Mouse (Mus musculus) CH12.LX (cell line): ENCODE results near the gene Celf2. TPM values are rescaled to one million over a fixed set of nuclear protein-coding genes. Genes with fewer than 3 reads are reported as not detected.

Experiments
- DNase-seq: peaks from one replicate; pipeline ENCODE4 v3.0.0-alpha.2; 2013; ENCODE audit errors: extremely low read depth
- H3K27ac ChIP-seq: 2 replicates; pipeline ENCODE4 v1.5.1; 2012; ENCODE audit warnings: low read depth, mild to moderate bottlenecking, control low read depth, moderate library complexity; ENCODE audit not compliant: insufficient read depth
- H3K27me3 ChIP-seq: replicated peaks from 2 replicates; pipeline ENCODE3; 2012; ENCODE audit warnings: inconsistent platforms
- H3K36me3 ChIP-seq, 2 experiments: replicated peaks in 1 of 2; 2 replicates each; pipeline versions ENCODE3 to v1.6.1; 2012; ENCODE audit warnings: inconsistent platforms in 1 of 2, low read length in 1 of 2, mild to moderate bottlenecking in 1 of 2, mixed read lengths in 1 of 2, moderate library complexity in 1 of 2; ENCODE audit not compliant: control insufficient read depth in 1 of 2, insufficient read depth in 1 of 2
- H3K4me1 ChIP-seq, 2 experiments: 2 replicates each; pipeline ENCODE4 v1.6.1; 2012; ENCODE audit warnings: inconsistent platforms in 1 of 2, moderate library complexity in 1 of 2; ENCODE audit not compliant: insufficient read depth in 2 of 2, control insufficient read depth in 1 of 2
- H3K4me2 ChIP-seq: 2 replicates; pipeline ENCODE4 v1.6.1; 2012; ENCODE audit warnings: low read depth, mild to moderate bottlenecking, control low read depth; ENCODE audit not compliant: poor library complexity, insufficient read depth, severe bottlenecking
- H3K4me3 ChIP-seq, 3 experiments: fragments of 150-350 bp in 1 of 3; sonication (generic) in 1 of 3; replicated peaks in 1 of 3; 2 replicates each; pipeline versions ENCODE3 to v1.5.1; 2011 to 2012; ENCODE audit warnings: low read depth in 2 of 3, low read length in 2 of 3, mild to moderate bottlenecking in 2 of 3, moderate library complexity in 2 of 3, control low read depth in 1 of 3, improper control_type of control experiment in 1 of 3, inconsistent platforms in 1 of 3, mixed read lengths in 1 of 3; ENCODE audit not compliant: poor library complexity in 1 of 3
- H3K79me2 ChIP-seq: replicated peaks from 2 replicates; pipeline ENCODE4 v1.6.1; 2012; ENCODE audit warnings: mild to moderate bottlenecking, moderate library complexity; ENCODE audit not compliant: control insufficient read depth, poor library complexity, insufficient read depth, severe bottlenecking; ENCODE audit errors: extremely low read depth
- H3K9ac ChIP-seq: 2 replicates; pipeline ENCODE4 v1.6.1; 2012; ENCODE audit warnings: low read depth, mild to moderate bottlenecking, control low read depth, moderate library complexity; ENCODE audit not compliant: insufficient read depth
- H3K9me3 ChIP-seq: replicated peaks from 2 replicates; pipeline ENCODE3; 2012; ENCODE audit warnings: low read length, inconsistent platforms, mixed read lengths
- CHD2 ChIP-seq: IDR thresholded peaks from 2 replicates; pipeline ENCODE4 v1.6.1; 2011; ENCODE audit warnings: low read length, improper control_type of control experiment
- CTCF ChIP-seq, 2 experiments: IDR thresholded peaks in 1 of 2; conservative IDR thresholded peaks in 1 of 2; 2 replicates each; pipeline ENCODE4 v1.5.1; 2011 to 2012; ENCODE audit warnings: low read depth in 2 of 2, low read length in 2 of 2, improper control_type of control experiment in 1 of 2, inconsistent platforms in 1 of 2, mild to moderate bottlenecking in 1 of 2, moderate library complexity in 1 of 2
- E2F4 ChIP-seq: IDR thresholded peaks from 2 replicates; pipeline ENCODE4 v1.6.1; 2011; ENCODE audit warnings: low read depth, low read length, improper control_type of control experiment; ENCODE audit not compliant: insufficient replicate concordance
- ELF1 ChIP-seq: IDR thresholded peaks from 2 replicates; pipeline ENCODE4 v1.6.1; 2014; ENCODE audit warnings: low read depth, mild to moderate bottlenecking, inconsistent platforms, low read length, improper control_type of control experiment
- EP300 ChIP-seq: IDR thresholded peaks from 2 replicates; pipeline ENCODE4 v1.6.1; 2011; ENCODE audit warnings: low read length, improper control_type of control experiment
- ETS1 ChIP-seq: conservative IDR thresholded peaks from 2 replicates; pipeline ENCODE4 v1.6.1; 2012; ENCODE audit warnings: low read depth, mild to moderate bottlenecking, inconsistent platforms, low read length, improper control_type of control experiment, moderate library complexity
- IRF4 ChIP-seq: IDR thresholded peaks from 2 replicates; pipeline ENCODE4 v1.6.1; 2014; ENCODE audit warnings: low read depth, mild to moderate bottlenecking, inconsistent platforms, low read length, improper control_type of control experiment
- JUND ChIP-seq: conservative IDR thresholded peaks from 2 replicates; pipeline ENCODE4 v1.6.1; 2011; ENCODE audit warnings: low read depth, low read length, improper control_type of control experiment
- MAX ChIP-seq: IDR thresholded peaks from 2 replicates; pipeline ENCODE4 v1.6.1; 2011; ENCODE audit warnings: low read length, improper control_type of control experiment
- MEF2A ChIP-seq: IDR thresholded peaks from 2 replicates; pipeline ENCODE4 v1.6.1; 2014; ENCODE audit warnings: low read depth, mild to moderate bottlenecking, inconsistent platforms, low read length, improper control_type of control experiment, borderline replicate concordance
- MXI1 ChIP-seq: IDR thresholded peaks from 2 replicates; pipeline ENCODE4 v1.6.1; 2011; ENCODE audit warnings: mild to moderate bottlenecking, low read depth, low read length, improper control_type of control experiment
- MYC ChIP-seq: IDR thresholded peaks from 2 replicates; pipeline ENCODE4 v1.6.1; 2011; ENCODE audit warnings: low read depth, mild to moderate bottlenecking, improper control_type of control experiment, low read length
- NELFE ChIP-seq: IDR thresholded peaks from 2 replicates; pipeline ENCODE4 v1.6.1; 2011; ENCODE audit warnings: low read depth, low read length, improper control_type of control experiment
- NRF1 ChIP-seq: IDR thresholded peaks from 2 replicates; pipeline ENCODE4 v1.6.1; 2014; ENCODE audit warnings: low read depth, mild to moderate bottlenecking, inconsistent platforms, low read length, improper control_type of control experiment, moderate library complexity
- POLR2A ChIP-seq: IDR thresholded peaks from 2 replicates; pipeline ENCODE4 v1.6.1; 2011; ENCODE audit warnings: low read depth, mild to moderate bottlenecking, improper control_type of control experiment, low read length
- POLR2AphosphoS2 ChIP-seq: IDR thresholded peaks from 2 replicates; pipeline ENCODE4 v1.6.1; 2011; ENCODE audit warnings: low read depth, low read length, improper control_type of control experiment
- RAD21 ChIP-seq: IDR thresholded peaks from 2 replicates; pipeline ENCODE4 v1.6.1; 2011; ENCODE audit warnings: low read depth, mild to moderate bottlenecking, low read length, improper control_type of control experiment, moderate library complexity
- RCOR1 ChIP-seq: conservative IDR thresholded peaks from 2 replicates; pipeline ENCODE4 v1.6.1; 2012; ENCODE audit warnings: low read depth, mild to moderate bottlenecking, inconsistent platforms, low read length, improper control_type of control experiment
- SMC3 ChIP-seq: IDR thresholded peaks from 2 replicates; pipeline ENCODE4 v1.6.1; 2011; ENCODE audit warnings: low read depth, low read length, improper control_type of control experiment
- TBP ChIP-seq: conservative IDR thresholded peaks from 2 replicates; pipeline ENCODE4 v1.6.1; 2011; ENCODE audit warnings: low read depth, low read length, improper control_type of control experiment
- TCF12 ChIP-seq: IDR thresholded peaks from 2 replicates; pipeline ENCODE4 v1.6.1; 2014; ENCODE audit warnings: low read depth, mild to moderate bottlenecking, inconsistent platforms, low read length, improper control_type of control experiment
- USF1 ChIP-seq: IDR thresholded peaks from 2 replicates; pipeline ENCODE4 v1.6.1; 2014; ENCODE audit warnings: low read depth, mild to moderate bottlenecking, inconsistent platforms, low read length, improper control_type of control experiment
- USF2 ChIP-seq: conservative IDR thresholded peaks from 2 replicates; pipeline ENCODE4 v1.6.1; 2011; ENCODE audit warnings: low read depth, low read length, improper control_type of control experiment
- ZC3H11A ChIP-seq: IDR thresholded peaks from 2 replicates; pipeline ENCODE4 v1.6.1; 2012; ENCODE audit warnings: low read depth, mild to moderate bottlenecking, inconsistent platforms, low read length, improper control_type of control experiment
- ZKSCAN1 ChIP-seq: IDR thresholded peaks from 2 replicates; pipeline ENCODE4 v1.6.1; 2012; ENCODE audit warnings: low read depth, inconsistent platforms, low read length, improper control_type of control experiment, borderline replicate concordance
- dilution Hi-C: fragments of 300-500 bp; cut with MboI; formaldehyde crosslinking; loops from 2 replicates; pipeline ENCODE4 v1.14.3; 2020; ENCODE audit warnings: low sequenced_read_pairs; ENCODE audit not compliant: extremely low pct_unique_long_range_greater_than_20kb, extremely low pct_ligation_motif_present
- in situ Hi-C: fragments of 300-500 bp; cut with MboI; formaldehyde crosslinking; loops from 3 replicates; pipeline ENCODE4 v1.14.3; 2019; ENCODE audit warnings: low sequenced_read_pairs, low pct_ligation_motif_present, low pct_unique_long_range_greater_than_20kb, mixed read lengths
- polyA plus RNA-seq: library from polyadenylated mRNA; unstranded; fragments of >175 nt; gene quantifications from 2 replicates; pipeline ENCODE4 v1.2.1, GENCODE M21; 2012; ENCODE audit warnings: low read depth; ENCODE audit not compliant: insufficient read length
- total RNA-seq, 2 experiments: library from RNA; depleted of rRNA; stranded (reverse); fragments of 300-350 nt in 1 of 2; fragments of >200 nt in 1 of 2; gene quantifications; 2 replicates each; pipeline ENCODE4 v1.2.3; 2012 to 2014

Gene Celf2
- total and polyA plus RNA-seq, 3 experiments = 51.0 to 143 (median 103) TPM

- Histone ChIP-seq H3K4me3 (no peak overlapping the region), H3K27me3 (no peaks in the 10 kb centered on the region), H3K4me1 (peaks cover 3 to 4% of the 10 kb centered on the region in 2 experiments; a peak in 3 of 4 replicates), H3K9ac (no peak overlapping the region), H3K9me3 (no peaks in the 10 kb centered on the region), H3K27ac (no peak overlapping the region), H3K79me2 (no peaks in the 10 kb centered on the region), H3K36me3 (no peaks in the 10 kb centered on the region), H3K4me2 (no peak overlapping the region)
- dilution Hi-C loops = no loop called here
- in situ Hi-C loops = no loop called here
- TF ChIP-seq E2F4 = no peak
- no peak for TF ChIP-seq ZKSCAN1
- TF ChIP-seq CTCF (conservative IDR thresholded peaks at IDR 0.05 in 1 of 2, IDR thresholded peaks at IDR 0.05 in 1 of 2; ENCODE audit: low read depth in 2 of 2, low read length in 2 of 2) = no peak
- TF ChIP-seq TCF12 = no peak
- no peak for TF ChIP-seq RCOR1
- TF ChIP-seq ZC3H11A = no peak
- TF ChIP-seq MEF2A = no peak
- DNase-seq = no peak
Observed at GRCm38 (mm10) chr2:6505531-6505930, 1003.8 kb downstream of the Celf2 start.

GRCm38 (mm10) chr2:6498101-6498500 is 1011.3 kb downstream of the Celf2 start:
- Histone ChIP-seq H3K4me1 (no peaks in the 10 kb centered on the region), H3K36me3 (no peaks in the 10 kb centered on the region), H3K4me2 (no peak overlapping the region), H3K27me3 (no peaks in the 10 kb centered on the region), H3K27ac (no peak overlapping the region), H3K4me3 (no peak overlapping the region), H3K9me3 (no peaks in the 10 kb centered on the region), H3K9ac (no peak overlapping the region), H3K79me2 (no peaks in the 10 kb centered on the region)
- dilution Hi-C loops (no loop called here), in situ Hi-C loops (no loop called here)
- DNase-seq = no peak
- TF ChIP-seq ZC3H11A (no peak), POLR2AphosphoS2 (no peak), TBP (no peak), USF1 (no peak), RAD21 (no peak), CTCF (conservative IDR thresholded peaks at IDR 0.05 in 1 of 2, IDR thresholded peaks at IDR 0.05 in 1 of 2; ENCODE audit: low read depth in 2 of 2, low read length in 2 of 2) (no peak), NELFE (no peak), MAX (no peak)

GRCm38 (mm10) chr2:6497636-6498035 is 1011.7 kb downstream of the Celf2 start:
- Histone ChIP-seq H3K36me3 (no peaks in the 10 kb centered on the region), H3K79me2 (no peaks in the 10 kb centered on the region), H3K4me3 (no peak overlapping the region), H3K9me3 (no peaks in the 10 kb centered on the region), H3K4me2 (no peak overlapping the region), H3K9ac (no peak overlapping the region), H3K27ac (no peak overlapping the region), H3K27me3 (no peaks in the 10 kb centered on the region), H3K4me1 (no peaks in the 10 kb centered on the region)
- no peak for DNase-seq
- dilution Hi-C loops (no loop called here), in situ Hi-C loops (no loop called here)
- TF ChIP-seq POLR2A (no peak), USF2 (no peak), MYC (no peak), NRF1 (no peak), SMC3 (no peak), CHD2 (no peak), ELF1 (no peak), MXI1 (no peak), NELFE (no peak), EP300 (no peak), RCOR1 (no peak), JUND (no peak), ZKSCAN1 (no peak), MEF2A (no peak), ETS1 (no peak), POLR2AphosphoS2 (no peak), TBP (no peak), IRF4 (no peak)
